Mouse (Mus musculus) hindbrain, postnatal 0 days (tissue): ENCODE data around the gene Caap1. TPM values are rescaled to one million over a fixed set of nuclear protein-coding genes. Genes with fewer than 3 reads are reported as not detected.

Experiments used
- ATAC-seq: fragments of 200-750 bp; cut with Nextera tagmentation; 2 replicates; pipeline ENCODE4 v1.8.0; 2017; ENCODE audit warnings: mild to moderate bottlenecking, moderate TSS enrichment, moderate library complexity
- DNase-seq: peaks from one replicate; pipeline ENCODE4 v3.0.0-alpha.2; 2015; ENCODE audit warnings: low spot score
- H3K27ac ChIP-seq: fragments of 300-500 bp; sonication (generic); 2 replicates; pipeline ENCODE4 v1.5.1; 2014; ENCODE audit warnings: mild to moderate bottlenecking
- H3K27me3 ChIP-seq: fragments of 300-500 bp; sonication (generic); 2 replicates; pipeline ENCODE4 v1.6.1; 2014; ENCODE audit warnings: low read length, mixed read lengths; ENCODE audit not compliant: insufficient read depth
- H3K36me3 ChIP-seq: fragments of 300-500 bp; sonication (generic); 2 replicates; pipeline ENCODE4 v1.6.1; 2014; ENCODE audit warnings: low read length, mixed read lengths; ENCODE audit not compliant: insufficient read depth
- H3K4me1 ChIP-seq: fragments of 300-500 bp; sonication (generic); 2 replicates; pipeline ENCODE4 v1.6.1; 2014; ENCODE audit warnings: antibody characterized with exemption, low read length, mixed read lengths; ENCODE audit not compliant: insufficient read depth
- H3K4me2 ChIP-seq: fragments of 300-500 bp; sonication (generic); 2 replicates; pipeline ENCODE4 v1.6.1; 2014; ENCODE audit warnings: low read depth, mild to moderate bottlenecking, low read length, moderate library complexity, mixed read lengths
- H3K4me3 ChIP-seq: fragments of 300-500 bp; sonication (generic); 2 replicates; pipeline ENCODE4 v1.5.1; 2014; ENCODE audit warnings: low read length
- H3K9ac ChIP-seq: fragments of 300-500 bp; sonication (generic); replicated peaks from 2 replicates; pipeline ENCODE4 v1.6.1; 2014; ENCODE audit warnings: mild to moderate bottlenecking, low read length, moderate library complexity, mixed read lengths
- H3K9me3 ChIP-seq: fragments of 300-500 bp; sonication (generic); 2 replicates; pipeline ENCODE4 v1.6.1; 2016; ENCODE audit warnings: low read length, mixed read lengths
- CTCF ChIP-seq: IDR thresholded peaks from 2 replicates; pipeline ENCODE4 v1.5.1; 2016; ENCODE audit warnings: antibody characterized with exemption, control low read depth, low read depth
- WGBS: fragments of 180-500 bp; shearing (Covaris S2); extraction: QIAGEN DNeasy Blood & Tissue Kit; methylation state at CpG from one replicate; pipeline ENCODE4 v1.1.7; 2014; 5-methylcytosine and 5-hydroxymethylcytosine counted together
- polyA plus RNA-seq: library from polyadenylated mRNA; unstranded; fragments of >200 nt; fragmentation: Nextera tagmentation; extraction: Ambion mirVana; gene quantifications from 2 replicates; pipeline ENCODE4 v1.2.1, GENCODE M21; 2015
- total RNA-seq: library from RNA; depleted of rRNA; stranded (reverse); fragments of >200 nt; gene quantifications from 2 replicates; pipeline ENCODE4 v1.2.3, GENCODE M21; 2014

The Caap1 gene
- total and polyA plus RNA-seq, 2 experiments from 2014 or later = 9.4 to 10.3 TPM

DNA sequence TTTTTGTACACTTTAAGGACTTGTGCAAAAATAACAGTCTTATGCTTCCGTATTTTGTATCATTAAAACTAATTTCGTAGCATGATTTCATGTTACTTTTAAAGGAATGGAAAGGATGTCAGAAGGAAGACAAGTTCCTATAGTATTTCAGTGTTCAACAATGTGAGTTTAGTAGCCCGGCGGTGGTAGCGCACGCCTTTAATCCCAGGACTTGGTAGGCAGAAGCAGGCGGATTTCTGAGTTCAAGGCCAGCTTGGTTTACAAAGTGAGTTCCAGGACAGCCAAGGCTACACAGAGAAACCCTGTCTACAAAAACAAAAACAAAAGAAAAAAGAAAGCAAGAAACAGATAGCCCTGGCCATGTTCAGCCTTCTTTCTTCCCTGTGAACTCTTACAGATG is 549 bp upstream of the Caap1 start:
- WGBS = 75% methylated on average over 7 of the region's 7 CpGs
- Histone ChIP-seq H3K4me3 (peak overlapping the region; percentile 97), H3K9ac (no peak overlapping the region), H3K9me3 (no peaks in the 10 kb centered on the region), H3K27me3 (no peaks in the 10 kb centered on the region), H3K36me3 (no peaks in the 10 kb centered on the region), H3K27ac (no peak overlapping the region), H3K4me1 (peaks cover 3% of the 10 kb centered on the region; the same call in 1 of the 2 replicates), H3K4me2 (peak overlapping the region; percentile 71)
- DNase-seq = no peak
- TF ChIP-seq CTCF = no peak
- no peak for ATAC-seq

GRCm38 (mm10) chr4:94554955-94555494 is 1.6 kb downstream of the Caap1 start:
- WGBS = 95% methylated on average over 5 of the region's 5 CpGs
- Histone ChIP-seq H3K4me1 (peaks cover 3% of the 10 kb centered on the region; the same call in 1 of the 2 replicates), H3K9ac (no peak overlapping the region), H3K4me3 (no peak overlapping the region), H3K4me2 (peak overlapping the region; percentile 71), H3K27ac (no peak overlapping the region), H3K9me3 (no peaks in the 10 kb centered on the region), H3K27me3 (no peaks in the 10 kb centered on the region), H3K36me3 (no peaks in the 10 kb centered on the region)
- TF ChIP-seq CTCF = no peak
- DNase-seq = no peak
- ATAC-seq = no peak

DNA sequence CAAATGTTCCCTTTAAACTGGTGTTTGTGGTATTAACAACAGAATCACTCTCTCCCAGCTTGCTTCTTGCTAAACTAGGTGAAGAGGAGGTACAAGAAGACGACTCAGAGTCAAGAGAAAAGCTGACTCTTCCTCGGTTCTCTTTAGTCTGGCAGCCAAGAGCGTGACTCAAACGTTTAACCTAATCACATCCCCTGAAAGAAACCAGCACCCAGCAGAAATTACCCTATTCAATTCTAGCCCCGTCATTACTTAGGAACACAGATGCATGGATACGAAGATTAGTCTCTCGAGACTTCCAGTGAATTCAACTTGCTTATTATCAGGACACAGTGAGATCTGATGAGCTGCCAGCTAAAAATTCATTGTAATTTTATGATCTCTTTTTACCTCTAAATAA is 12.3 kb downstream of the Caap1 start:
- Histone ChIP-seq H3K9ac (no peak overlapping the region), H3K4me1 (no peaks in the 10 kb centered on the region), H3K27me3 (no peaks in the 10 kb centered on the region), H3K27ac (no peak overlapping the region), H3K9me3 (no peaks in the 10 kb centered on the region), H3K4me2 (no peak overlapping the region), H3K4me3 (no peak overlapping the region), H3K36me3 (0 out of 2 replicates have a peak, but pooled peaks cover 5% of the 10 kb centered on the region)
- DNase-seq (no peak), ATAC-seq (no peak)
- 62% methylated on average over 7 of the region's 7 CpGs for WGBS
- TF ChIP-seq CTCF = no peak

- TF ChIP-seq CTCF = no peak
- Histone ChIP-seq H3K36me3 (0 out of 2 replicates have a peak, but pooled peaks cover 5% of the 10 kb centered on the region), H3K4me2 (no peak overlapping the region), H3K4me3 (no peak overlapping the region), H3K27ac (no peak overlapping the region), H3K9me3 (no peaks in the 10 kb centered on the region), H3K27me3 (no peaks in the 10 kb centered on the region), H3K9ac (no peak overlapping the region), H3K4me1 (no peaks in the 10 kb centered on the region)
- DNase-seq (no peak), ATAC-seq (no peak)
- 95% methylated on average over 4 of the region's 4 CpGs for WGBS
Observed at GRCm38 (mm10) chr4:94543041-94543440, 13.6 kb downstream of the Caap1 start.

DNA sequence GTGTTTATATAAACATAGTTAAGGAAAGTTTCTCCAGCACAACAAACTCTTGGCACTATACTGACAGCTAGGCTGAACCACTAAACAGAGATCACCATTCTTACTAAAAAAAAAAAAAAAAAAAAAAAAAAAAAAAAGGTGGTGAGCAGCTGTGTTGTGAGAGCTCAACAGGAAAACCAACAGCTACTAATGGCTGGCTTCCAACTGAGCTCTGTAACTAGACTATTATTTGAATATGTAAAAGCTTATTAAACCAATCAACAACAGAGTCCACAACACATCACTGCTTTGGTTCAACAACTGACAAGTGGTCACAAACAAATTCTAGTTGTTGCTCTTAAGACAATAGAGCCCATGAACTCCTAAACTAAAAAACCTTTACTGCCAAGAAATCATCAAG is 23.4 kb downstream of the Caap1 start:
- DNase-seq = no peak
- TF ChIP-seq CTCF = no peak
- H3K9me3 ChIP-seq = no peaks in the 10 kb centered on the region
- no peaks in the 10 kb centered on the region for H3K4me1 ChIP-seq
- H3K27ac ChIP-seq = no peak overlapping the region
- no peaks in the 10 kb centered on the region for H3K36me3 ChIP-seq
- no peaks in the 10 kb centered on the region for H3K27me3 ChIP-seq
- H3K4me2 ChIP-seq = no peak overlapping the region
- no peak overlapping the region for H3K4me3 ChIP-seq
- no peak for ATAC-seq
- H3K9ac ChIP-seq = no peak overlapping the region

DNA sequence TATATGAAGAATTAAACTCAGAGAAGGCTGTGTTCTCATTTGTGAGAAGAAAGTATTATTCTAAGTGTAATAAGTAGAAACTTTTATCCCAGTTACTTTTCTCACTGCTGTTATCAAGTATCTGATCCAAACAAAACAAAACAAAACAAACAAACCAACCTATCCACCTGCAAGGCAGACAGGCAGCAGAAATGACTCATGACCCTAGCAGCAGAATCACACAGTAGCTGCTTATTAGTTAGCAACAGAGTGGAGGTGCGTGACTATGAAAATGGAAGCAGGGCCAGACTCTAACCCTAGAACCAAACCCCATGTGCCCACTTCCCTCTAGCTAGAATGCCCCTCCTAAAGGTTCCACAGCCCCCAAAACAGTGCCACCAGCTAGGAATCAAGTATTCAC is 27.1 kb downstream of the Caap1 start:
- H3K27me3 ChIP-seq = no peaks in the 10 kb centered on the region
- H3K27ac ChIP-seq = no peak overlapping the region
- H3K9me3 ChIP-seq = no peaks in the 10 kb centered on the region
- DNase-seq (no peak), ATAC-seq (no peak)
- H3K9ac ChIP-seq = no peak overlapping the region
- H3K4me3 ChIP-seq = no peak overlapping the region
- TF ChIP-seq CTCF = no peak
- H3K4me1 ChIP-seq = no peaks in the 10 kb centered on the region
- H3K36me3 ChIP-seq = no peaks in the 10 kb centered on the region
- no peak overlapping the region for H3K4me2 ChIP-seq
- WGBS = 97% methylated on average over 1 of the region's 1 CpGs

- no peaks in the 10 kb centered on the region for H3K36me3 ChIP-seq
- H3K27ac ChIP-seq = no peak overlapping the region
- no peaks in the 10 kb centered on the region for H3K27me3 ChIP-seq
- H3K4me3 ChIP-seq = no peak overlapping the region
- no peak overlapping the region for H3K4me2 ChIP-seq
- no peaks in the 10 kb centered on the region for H3K9me3 ChIP-seq
- peak; percentile 61 for TF ChIP-seq CTCF
- peak; percentile 61 for DNase-seq
- H3K4me1 ChIP-seq = no peaks in the 10 kb centered on the region
- ATAC-seq = no peak
- H3K9ac ChIP-seq = no peak overlapping the region
Observed at GRCm38 (mm10) chr4:94523321-94523720, 33.3 kb downstream of the Caap1 start.
